Mouse (Mus musculus) spleen, adult 2 months (tissue): ENCODE measurements around the gene Kxd1. TPM values are rescaled to one million over a fixed set of nuclear protein-coding genes. Genes with fewer than 3 reads are reported as not detected.
A peak's percentile ranks its signal among the peaks of the same experiment; 100 is the strongest.

ENCODE experiments used
- DNase-seq, 2 experiments: peaks; one replicate each; pipeline versions ENCODE4 v3.0.0 to v3.0.0-alpha.2; 2012 to 2021; ENCODE audit warnings: low spot score in 2 of 2, low read depth in 1 of 2
- H3K27ac ChIP-seq: fragments of 200-500 bp; 2 replicates; pipeline ENCODE4 v1.5.1; 2012; ENCODE audit warnings: low read length, inconsistent platforms; ENCODE audit not compliant: insufficient read depth
- H3K27me3 ChIP-seq: fragments of 200-500 bp; 2 replicates; pipeline ENCODE4 v1.6.1; 2012; ENCODE audit warnings: mild to moderate bottlenecking, moderate library complexity, low read length, inconsistent platforms; ENCODE audit not compliant: control insufficient read depth, insufficient read depth
- H3K36me3 ChIP-seq: fragments of 200-500 bp; 2 replicates; pipeline ENCODE4 v1.6.1; 2012; ENCODE audit warnings: mild to moderate bottlenecking, low read length, inconsistent platforms; ENCODE audit not compliant: control insufficient read depth, insufficient read depth
- H3K4me1 ChIP-seq: fragments of 200-500 bp; 2 replicates; pipeline ENCODE4 v1.6.1; 2011; ENCODE audit warnings: inconsistent platforms; ENCODE audit not compliant: control insufficient read depth, insufficient read depth, insufficient read length
- H3K4me3 ChIP-seq: fragments of 200-500 bp; 2 replicates; pipeline ENCODE4 v1.5.1; 2011; ENCODE audit warnings: mild to moderate bottlenecking, inconsistent platforms; ENCODE audit not compliant: insufficient read depth, insufficient read length; ENCODE audit errors: extremely low read depth
- CTCF ChIP-seq: fragments of 200-500 bp; IDR thresholded peaks from 2 replicates; pipeline ENCODE4 v1.5.1; 2011; ENCODE audit warnings: mild to moderate bottlenecking, inconsistent platforms; ENCODE audit not compliant: insufficient read depth, insufficient read length, insufficient replicate concordance; ENCODE audit errors: extremely low read depth
- POLR2A ChIP-seq: fragments of 200-500 bp; IDR thresholded peaks from 2 replicates; pipeline ENCODE4 v1.6.1; 2011; ENCODE audit warnings: low read depth, low read length, inconsistent platforms
- WGBS: fragments of 180-500 bp; shearing (Covaris S2); methylation state at CpG from one replicate; pipeline ENCODE4 v1.1.7; 2018; 5-methylcytosine and 5-hydroxymethylcytosine counted together
- polyA plus RNA-seq: library from polyadenylated mRNA; depleted of rRNA; stranded (reverse); fragments of >200 nt; gene quantifications from 2 replicates; pipeline ENCODE4 v1.2.3, GENCODE M21; 2012

Gene Kxd1
- polyA plus RNA-seq, 1 experiment: 50.2 TPM

GRCm38 (mm10) chr8:70490061-70490879, 37.5 kb downstream of the Kxd1 start:
- H3K27ac ChIP-seq: no peak overlapping the region
- H3K4me3 ChIP-seq: no peak overlapping the region
- peaks cover 54% of the 10 kb centered on the region for H3K27me3 ChIP-seq
- peaks cover 23% of the 10 kb centered on the region for H3K4me1 ChIP-seq
- 34% methylated on average over 10 of the region's 10 CpGs for WGBS
- no peaks in the 10 kb centered on the region for H3K36me3 ChIP-seq
- no peak for TF ChIP-seq POLR2A
- DNase-seq: no peak

GRCm38 (mm10) chr8:70489576-70489975, 38.2 kb downstream of the Kxd1 start:
- no peak for TF ChIP-seq POLR2A
- TF ChIP-seq CTCF: no peak
- no peaks in the 10 kb centered on the region for H3K36me3 ChIP-seq

DNA sequence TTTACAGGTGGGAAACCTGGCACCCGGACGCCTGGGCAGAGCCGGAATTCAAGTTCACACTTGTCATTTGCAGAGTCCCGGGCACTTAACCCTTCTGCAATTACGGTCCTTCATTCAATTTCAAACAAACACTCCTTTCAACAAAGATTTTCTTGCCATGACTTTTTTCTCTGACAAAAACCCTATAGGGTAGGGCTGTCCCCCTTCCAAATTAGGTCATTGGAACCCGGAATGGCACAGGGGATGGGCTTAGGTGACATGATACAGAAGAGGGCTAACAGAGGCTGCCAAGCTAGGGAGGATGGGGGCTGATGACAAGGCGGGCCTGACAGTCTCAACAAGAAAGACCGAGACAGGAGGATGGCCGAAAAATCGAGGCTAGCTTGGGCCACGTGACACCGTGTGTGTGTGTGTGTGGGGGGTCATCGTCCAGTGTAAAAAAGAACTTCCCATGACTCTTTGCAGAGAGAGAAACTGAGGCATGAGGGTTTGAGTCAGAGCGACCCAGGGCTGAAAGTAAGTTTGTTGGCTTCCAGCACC, 38.8 kb downstream of the Kxd1 start:
- TF ChIP-seq POLR2A (no peak), CTCF (no peak)
- H3K36me3 ChIP-seq: no peaks in the 10 kb centered on the region
- 2% methylated on average over 14 of the region's 14 CpGs for WGBS
- peaks cover 46% of the 10 kb centered on the region for H3K27me3 ChIP-seq
- H3K27ac ChIP-seq: no peak overlapping the region
- H3K4me1 ChIP-seq: peaks cover 18% of the 10 kb centered on the region
- no peak for DNase-seq
- H3K4me3 ChIP-seq: peak overlapping the region; percentile 0; the same call in 1 of the 2 replicates

More at GRCm38 (mm10) chr8:70489576-70489975, 38.2 kb downstream of the Kxd1 start:
- Histone ChIP-seq H3K27ac (no peak overlapping the region), H3K27me3 (peaks cover 50% of the 10 kb centered on the region), H3K4me1 (peaks cover 23% of the 10 kb centered on the region), H3K4me3 (peak overlapping the region; percentile 0; the same call in 1 of the 2 replicates)
- DNase-seq: no peak
- 2% methylated on average over 12 of the region's 41 CpGs for WGBS

DNA sequence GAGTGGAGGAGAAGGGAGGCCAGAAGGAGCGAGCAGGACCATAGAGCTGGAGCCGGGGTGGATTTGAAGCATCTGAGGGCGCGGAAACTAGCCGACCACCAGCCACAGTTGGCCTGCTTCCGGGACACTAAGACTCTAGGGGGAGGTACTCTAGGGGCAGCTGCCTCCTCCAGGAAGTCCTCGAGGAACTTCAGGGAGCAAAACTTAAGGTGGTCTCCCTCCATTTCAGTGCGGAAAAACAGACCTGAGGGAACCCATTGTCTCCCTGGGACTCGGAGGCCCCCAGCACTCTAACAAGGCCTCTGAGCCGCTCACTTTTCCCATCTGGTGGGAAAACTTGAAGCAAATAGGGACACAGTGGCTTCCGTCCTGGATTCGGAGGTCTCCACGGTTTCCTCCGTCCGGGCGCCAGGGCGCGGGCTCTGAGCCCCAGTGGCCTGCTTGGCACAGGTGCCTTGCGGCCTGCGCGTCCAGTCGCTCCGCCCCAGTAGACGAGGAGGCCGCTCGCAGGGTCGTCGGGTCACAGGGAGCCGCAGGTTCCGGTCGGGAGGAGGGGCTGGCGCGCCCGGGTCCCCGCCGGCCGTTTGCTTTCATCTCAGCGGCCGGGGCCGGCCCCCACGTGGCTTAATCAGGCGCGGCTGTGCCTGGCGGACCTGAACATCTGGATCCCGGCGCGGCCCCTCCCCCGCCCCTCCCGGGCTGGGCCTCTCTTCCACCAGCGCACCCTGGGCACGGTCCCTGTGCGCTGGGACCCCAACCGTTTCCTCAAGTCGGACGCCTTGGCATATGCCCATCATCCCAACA, 39.6 kb downstream of the Kxd1 start:
- TF ChIP-seq POLR2A (no peak), CTCF (no peak)
- Histone ChIP-seq H3K27ac (no peak overlapping the region), H3K4me1 (peaks cover 11% of the 10 kb centered on the region), H3K27me3 (peaks cover 38% of the 10 kb centered on the region), H3K4me3 (peak overlapping the region; percentile 15), H3K36me3 (no peaks in the 10 kb centered on the region)
- 2% methylated on average over 55 of the region's 55 CpGs for WGBS
- no peak for DNase-seq

GRCm38 (mm10) chr8:70486941-70487520, 40.7 kb downstream of the Kxd1 start, which contains the start of gene Tmem59l:
Gene Tmem59l, minus strand, starts transcription at chr8:70487358.
- peaks cover 28% of the 10 kb centered on the region for H3K27me3 ChIP-seq
- peak within 1 kb of the TSS; percentile 15 for H3K4me3 ChIP-seq
- no peak within 1 kb of the TSS for H3K27ac ChIP-seq
- no peaks in the 10 kb centered on the region for H3K36me3 ChIP-seq
- DNase-seq: no peak
- 49% methylated on average over 33 of the region's 33 CpGs for WGBS
- peaks cover 7% of the 10 kb centered on the region for H3K4me1 ChIP-seq
- no peak for TF ChIP-seq POLR2A

GRCm38 (mm10) chr8:70486191-70486681, 41.5 kb downstream of the Kxd1 start:
- H3K4me1 ChIP-seq: peaks cover 7% of the 10 kb centered on the region
- WGBS: 74% methylated on average over 7 of the region's 7 CpGs
- H3K4me3 ChIP-seq: no peak overlapping the region
- no peak for DNase-seq
- H3K27ac ChIP-seq: no peak overlapping the region
- H3K27me3 ChIP-seq: peaks cover 23% of the 10 kb centered on the region
- TF ChIP-seq POLR2A (no peak), CTCF (no peak)
- no peaks in the 10 kb centered on the region for H3K36me3 ChIP-seq
